Mouse (Mus musculus): Measurements from ENCODE around the gene Eif4g2. TPM values are rescaled to one million over a fixed set of nuclear protein-coding genes. Genes with fewer than 3 reads are reported as not detected.

Gene Eif4g2
- polyA plus RNA-seq, 1 experiment from 2014 or later: 1,582 TPM

GRCm38 (mm10) chr7:111109561-111109960 is 26.7 kb upstream of the Eif4g2 start:
- H3K9me3 ChIP-seq (ENCODE audit: control insufficient read depth, low read length): no peaks in the 10 kb centered on the region
- H3K36me3 ChIP-seq (ENCODE audit: control insufficient read depth, insufficient read depth, low read length): 0 out of 2 replicates have a peak, but pooled peaks cover 8% of the 10 kb centered on the region
- H3K9ac ChIP-seq (replicated peaks; ENCODE audit: low read length): no peak overlapping the region
- no peak overlapping the region for H3K27ac ChIP-seq (replicated peaks; ENCODE audit: low read depth, low read length)
- no peaks in the 10 kb centered on the region for H3K27me3 ChIP-seq (ENCODE audit: control insufficient read depth, insufficient read depth, low read length)
- H3K4me1 ChIP-seq (ENCODE audit: control insufficient read depth, insufficient read depth, low read length): no peaks in the 10 kb centered on the region
- DNase-seq (no peak), ATAC-seq (ENCODE audit: low FRiP score, low TSS enrichment) (no peak)
- 80% methylated on average over 2 of the region's 2 CpGs for WGBS
- no peak overlapping the region for H3K4me2 ChIP-seq (ENCODE audit: low read length)
- H3K4me3 ChIP-seq (replicated peaks; ENCODE audit: low read depth, low read length): no peak overlapping the region

- Histone ChIP-seq H3K4me2 (ENCODE audit: low read length) (no peak overlapping the region), H3K9ac (replicated peaks; ENCODE audit: low read length) (no peak overlapping the region), H3K9me3 (ENCODE audit: control insufficient read depth, low read length) (no peaks in the 10 kb centered on the region), H3K27ac (replicated peaks; ENCODE audit: low read depth, low read length) (no peak overlapping the region), H3K36me3 (ENCODE audit: control insufficient read depth, insufficient read depth, low read length) (0 out of 2 replicates have a peak, but pooled peaks cover 5% of the 10 kb centered on the region), H3K27me3 (ENCODE audit: control insufficient read depth, insufficient read depth, low read length) (no peaks in the 10 kb centered on the region), H3K4me1 (ENCODE audit: control insufficient read depth, insufficient read depth, low read length) (no peaks in the 10 kb centered on the region), H3K4me3 (replicated peaks; ENCODE audit: low read depth, low read length) (no peak overlapping the region)
- WGBS: 97% methylated on average over 2 of the region's 2 CpGs
- DNase-seq (no peak), ATAC-seq (ENCODE audit: low FRiP score, low TSS enrichment) (no peak)
Observed at GRCm38 (mm10) chr7:111109161-111109560, 26.3 kb upstream of the Eif4g2 start.

GRCm38 (mm10) chr7:111098196-111098595 is 15.4 kb upstream of the Eif4g2 start:
- 93% methylated on average over 1 of the region's 1 CpGs for WGBS
- no peak overlapping the region for H3K9ac ChIP-seq (replicated peaks; ENCODE audit: low read length)
- ATAC-seq (ENCODE audit: low FRiP score, low TSS enrichment): no peak

GRCm38 (mm10) chr7:111095169-111095568 is 12.3 kb upstream of the Eif4g2 start:
- H3K27me3 ChIP-seq (ENCODE audit: control insufficient read depth, insufficient read depth, low read length): no peaks in the 10 kb centered on the region
- DNase-seq (no peak), ATAC-seq (ENCODE audit: low FRiP score, low TSS enrichment) (no peak)
- H3K4me1 ChIP-seq (ENCODE audit: control insufficient read depth, insufficient read depth, low read length): no peaks in the 10 kb centered on the region
- H3K27ac ChIP-seq (replicated peaks; ENCODE audit: low read depth, low read length): no peak overlapping the region
- no peak overlapping the region for H3K9ac ChIP-seq (replicated peaks; ENCODE audit: low read length)
- no peaks in the 10 kb centered on the region for H3K36me3 ChIP-seq (ENCODE audit: control insufficient read depth, insufficient read depth, low read length)
- H3K4me2 ChIP-seq (ENCODE audit: low read length): no peak overlapping the region
- 87% methylated on average over 2 of the region's 2 CpGs for WGBS
- no peak overlapping the region for H3K4me3 ChIP-seq (replicated peaks; ENCODE audit: low read depth, low read length)
- no peaks in the 10 kb centered on the region for H3K9me3 ChIP-seq (ENCODE audit: control insufficient read depth, low read length)

More at GRCm38 (mm10) chr7:111098196-111098595, 15.4 kb upstream of the Eif4g2 start:
- no peak overlapping the region for H3K4me2 ChIP-seq (ENCODE audit: low read length)
- H3K27ac ChIP-seq (replicated peaks; ENCODE audit: low read depth, low read length): no peak overlapping the region
- H3K27me3 ChIP-seq (ENCODE audit: control insufficient read depth, insufficient read depth, low read length): no peaks in the 10 kb centered on the region
- no peak for DNase-seq
- no peak overlapping the region for H3K4me3 ChIP-seq (replicated peaks; ENCODE audit: low read depth, low read length)
- H3K9me3 ChIP-seq (ENCODE audit: control insufficient read depth, low read length): no peaks in the 10 kb centered on the region
- H3K36me3 ChIP-seq (ENCODE audit: control insufficient read depth, insufficient read depth, low read length): no peaks in the 10 kb centered on the region
- H3K4me1 ChIP-seq (ENCODE audit: control insufficient read depth, insufficient read depth, low read length): no peaks in the 10 kb centered on the region

GRCm38 (mm10) chr7:111085153-111085552 is 2.3 kb upstream of the Eif4g2 start:
- no peak for ATAC-seq (ENCODE audit: low FRiP score, low TSS enrichment)
- Histone ChIP-seq H3K27ac (replicated peaks; ENCODE audit: low read depth, low read length) (no peak overlapping the region), H3K36me3 (ENCODE audit: control insufficient read depth, insufficient read depth, low read length) (peaks cover 13% of the 10 kb centered on the region), H3K9me3 (ENCODE audit: control insufficient read depth, low read length) (no peaks in the 10 kb centered on the region), H3K27me3 (ENCODE audit: control insufficient read depth, insufficient read depth, low read length) (no peaks in the 10 kb centered on the region), H3K9ac (replicated peaks; ENCODE audit: low read length) (no peak overlapping the region), H3K4me3 (replicated peaks; ENCODE audit: low read depth, low read length) (no peak overlapping the region), H3K4me2 (ENCODE audit: low read length) (no peak overlapping the region), H3K4me1 (ENCODE audit: control insufficient read depth, insufficient read depth, low read length) (peaks cover 15% of the 10 kb centered on the region)
- no peak for DNase-seq

- Histone ChIP-seq H3K4me2 (ENCODE audit: low read length) (no peak overlapping the region), H3K4me1 (ENCODE audit: control insufficient read depth, insufficient read depth, low read length) (peaks cover 22% of the 10 kb centered on the region), H3K36me3 (ENCODE audit: control insufficient read depth, insufficient read depth, low read length) (peaks cover 21% of the 10 kb centered on the region), H3K27me3 (ENCODE audit: control insufficient read depth, insufficient read depth, low read length) (no peaks in the 10 kb centered on the region), H3K9ac (replicated peaks; ENCODE audit: low read length) (no peak overlapping the region), H3K27ac (replicated peaks; ENCODE audit: low read depth, low read length) (0 out of 2 replicates have a peak overlapping the region, but pooled peaks have one; percentile 21), H3K4me3 (replicated peaks; ENCODE audit: low read depth, low read length) (no peak overlapping the region), H3K9me3 (ENCODE audit: control insufficient read depth, low read length) (no peaks in the 10 kb centered on the region)
- WGBS: 55% methylated on average over 2 of the region's 2 CpGs
- ATAC-seq (ENCODE audit: low FRiP score, low TSS enrichment): no peak
- DNase-seq: no peak
Observed at GRCm38 (mm10) chr7:111084443-111084842, 1.6 kb upstream of the Eif4g2 start.

- H3K27me3 ChIP-seq (ENCODE audit: control insufficient read depth, insufficient read depth, low read length): no peaks in the 10 kb centered on the region
- 8% methylated on average over 4 of the region's 4 CpGs for WGBS
- H3K9ac ChIP-seq (replicated peaks; ENCODE audit: low read length): peak overlapping the region; percentile 100
- no peaks in the 10 kb centered on the region for H3K9me3 ChIP-seq (ENCODE audit: control insufficient read depth, low read length)
- H3K4me3 ChIP-seq (replicated peaks; ENCODE audit: low read depth, low read length): peak overlapping the region; percentile 99
- ATAC-seq (ENCODE audit: low FRiP score, low TSS enrichment) (no peak), DNase-seq (peak; percentile 57)
- peak overlapping the region; percentile 59 for H3K4me2 ChIP-seq (ENCODE audit: low read length)
- H3K36me3 ChIP-seq (ENCODE audit: control insufficient read depth, insufficient read depth, low read length): peaks cover 28% of the 10 kb centered on the region
- H3K27ac ChIP-seq (replicated peaks; ENCODE audit: low read depth, low read length): peak overlapping the region; percentile 99
- peaks cover 25% of the 10 kb centered on the region for H3K4me1 ChIP-seq (ENCODE audit: control insufficient read depth, insufficient read depth, low read length)
Observed at GRCm38 (mm10) chr7:111083733-111084120, 897 bp upstream of the Eif4g2 start.

GRCm38 (mm10) chr7:111082043-111082821 is 598 bp downstream of the Eif4g2 start:
- peak overlapping the region; percentile 83 for H3K4me2 ChIP-seq (ENCODE audit: low read length)
- H3K4me3 ChIP-seq (replicated peaks; ENCODE audit: low read depth, low read length): peak overlapping the region; percentile 99
- WGBS: under 1% methylated on average over 83 of the region's 83 CpGs
- no peaks in the 10 kb centered on the region for H3K9me3 ChIP-seq (ENCODE audit: control insufficient read depth, low read length)
- peak overlapping the region; percentile 100 for H3K9ac ChIP-seq (replicated peaks; ENCODE audit: low read length)
- peaks cover 26% of the 10 kb centered on the region for H3K4me1 ChIP-seq (ENCODE audit: control insufficient read depth, insufficient read depth, low read length)
- H3K27me3 ChIP-seq (ENCODE audit: control insufficient read depth, insufficient read depth, low read length): no peaks in the 10 kb centered on the region
- H3K27ac ChIP-seq (replicated peaks; ENCODE audit: low read depth, low read length): peak overlapping the region; percentile 99
- peak; percentile 93 for DNase-seq
- ATAC-seq (ENCODE audit: low FRiP score, low TSS enrichment): peak; percentile 81
- H3K36me3 ChIP-seq (ENCODE audit: control insufficient read depth, insufficient read depth, low read length): peaks cover 43% of the 10 kb centered on the region

GRCm38 (mm10) chr7:111080876-111081275 is 2.0 kb downstream of the Eif4g2 start:
- WGBS: 93% methylated on average over 3 of the region's 3 CpGs
- H3K4me3 ChIP-seq (replicated peaks; ENCODE audit: low read depth, low read length): peak overlapping the region; percentile 99
- peaks cover 56% of the 10 kb centered on the region for H3K36me3 ChIP-seq (ENCODE audit: control insufficient read depth, insufficient read depth, low read length)
- peak overlapping the region; percentile 100 for H3K9ac ChIP-seq (replicated peaks; ENCODE audit: low read length)
- no peak for DNase-seq
- H3K9me3 ChIP-seq (ENCODE audit: control insufficient read depth, low read length): no peaks in the 10 kb centered on the region
- H3K27ac ChIP-seq (replicated peaks; ENCODE audit: low read depth, low read length): no peak overlapping the region
- H3K27me3 ChIP-seq (ENCODE audit: control insufficient read depth, insufficient read depth, low read length): no peaks in the 10 kb centered on the region
- peaks cover 26% of the 10 kb centered on the region for H3K4me1 ChIP-seq (ENCODE audit: control insufficient read depth, insufficient read depth, low read length)
- ATAC-seq (ENCODE audit: low FRiP score, low TSS enrichment): no peak
- peak overlapping the region; percentile 83 for H3K4me2 ChIP-seq (ENCODE audit: low read length)

Data from midbrain, embryonic 14.5 days (tissue).